Mouse (Mus musculus) 3134 (cell line): Measurements from ENCODE around the gene Mpnd.

Source experiments
- DNase-seq: peaks from one replicate; pipeline ENCODE4 v3.0.0-alpha.2; 2011; ENCODE audit warnings: low spot score; ENCODE audit not compliant: insufficient read length; ENCODE audit errors: extremely low read depth

The Mpnd gene

DNA sequence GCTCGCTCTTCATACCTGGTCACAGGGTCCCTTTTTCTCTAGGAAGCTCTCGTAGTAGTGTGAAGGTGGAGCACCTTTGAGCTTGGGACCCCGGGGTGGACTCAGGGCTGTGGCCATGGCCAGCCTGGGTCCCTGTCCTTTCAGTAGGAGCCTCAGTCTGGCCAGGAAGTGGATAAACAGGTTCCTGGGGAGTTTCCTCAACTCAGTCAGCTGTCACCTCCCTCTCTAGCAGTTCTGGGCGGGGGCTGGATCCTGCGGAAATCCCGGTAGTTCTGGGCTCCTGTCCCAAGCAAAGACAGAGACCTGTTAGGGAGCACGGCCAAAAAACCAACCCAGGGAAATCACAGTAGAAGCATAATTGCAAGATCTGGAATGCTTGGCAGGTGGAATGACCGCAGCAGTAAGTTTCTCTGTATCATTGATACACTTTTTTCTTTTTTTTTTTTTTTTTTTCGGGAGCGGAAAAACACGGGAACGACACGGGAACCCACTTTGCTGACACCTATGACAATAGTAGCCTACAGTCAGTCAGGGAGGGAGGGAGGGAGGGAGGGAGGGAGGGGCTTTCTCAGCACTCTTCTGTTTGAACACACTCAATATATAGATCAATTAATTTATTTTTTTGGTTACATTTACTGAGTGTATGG, at the start of gene Mpnd, which contains the start of gene Stap2:
TSS of gene Mpnd (plus strand) at position 297 of the 647 bp plus-strand sequence.
TSS of gene Stap2 (minus strand) at position 170 of the 647 bp plus-strand sequence.
- DNase-seq = peak; percentile 80

DNA sequence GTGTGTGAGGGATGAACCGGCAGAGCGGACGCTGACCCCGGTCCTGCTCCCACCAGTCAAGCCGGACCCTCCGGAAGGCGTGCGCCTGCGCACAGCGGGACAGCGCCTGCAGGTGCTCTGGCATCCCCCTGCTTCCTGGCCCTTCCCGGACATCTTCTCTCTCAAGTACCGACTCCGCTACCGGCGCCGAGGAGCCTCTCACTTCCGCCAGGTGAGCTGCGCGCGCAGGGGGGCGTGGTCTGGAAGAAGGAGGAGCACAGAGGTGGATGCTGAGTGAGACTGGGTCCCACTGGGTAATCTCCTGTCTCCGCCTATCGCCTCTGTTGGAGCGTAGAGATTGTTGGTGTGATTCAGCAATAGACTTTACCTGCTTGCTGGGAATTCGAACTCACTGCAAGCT, 49.4 kb upstream of the Mpnd start:
- DNase-seq = no peak

DNA sequence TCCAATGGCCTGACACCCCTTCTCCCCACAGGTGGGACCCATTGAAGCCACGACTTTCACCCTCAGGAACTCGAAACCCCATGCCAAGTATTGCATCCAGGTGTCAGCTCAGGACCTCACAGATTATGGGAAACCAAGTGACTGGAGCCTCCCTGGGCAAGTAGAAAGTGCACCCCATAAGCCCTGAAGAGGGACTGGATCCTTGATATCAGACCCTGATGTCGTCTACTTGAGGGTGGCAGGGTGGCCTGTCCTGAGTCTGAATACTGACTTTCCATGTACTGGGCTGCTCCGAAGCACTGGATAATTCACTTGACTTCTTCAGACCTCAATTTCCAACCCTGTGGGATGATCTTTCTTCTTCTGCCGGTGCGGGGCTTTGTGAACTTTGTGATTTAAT, 48.9 kb upstream of the Mpnd start:
- DNase-seq = no peak

DNA sequence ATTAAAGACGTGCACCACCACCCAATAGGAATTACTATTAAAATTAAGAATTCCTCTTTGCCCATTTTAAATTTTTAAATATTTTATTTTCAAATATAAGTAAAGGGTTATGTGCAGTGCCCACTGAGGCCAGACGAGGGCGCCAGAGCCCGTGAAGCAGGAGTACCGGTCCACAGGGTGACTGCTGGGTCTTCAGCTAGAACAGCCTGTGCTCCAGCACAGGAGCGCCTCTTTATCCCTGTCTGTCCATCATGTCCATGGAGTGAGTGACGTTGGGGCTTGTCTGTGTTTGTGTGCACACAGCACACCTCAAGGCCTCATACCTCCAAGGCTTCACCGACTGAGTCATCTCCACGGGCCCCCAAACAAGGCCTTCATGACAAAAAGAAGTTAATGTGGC, 48.3 kb upstream of the Mpnd start:
- peak; percentile 63 for DNase-seq

DNA sequence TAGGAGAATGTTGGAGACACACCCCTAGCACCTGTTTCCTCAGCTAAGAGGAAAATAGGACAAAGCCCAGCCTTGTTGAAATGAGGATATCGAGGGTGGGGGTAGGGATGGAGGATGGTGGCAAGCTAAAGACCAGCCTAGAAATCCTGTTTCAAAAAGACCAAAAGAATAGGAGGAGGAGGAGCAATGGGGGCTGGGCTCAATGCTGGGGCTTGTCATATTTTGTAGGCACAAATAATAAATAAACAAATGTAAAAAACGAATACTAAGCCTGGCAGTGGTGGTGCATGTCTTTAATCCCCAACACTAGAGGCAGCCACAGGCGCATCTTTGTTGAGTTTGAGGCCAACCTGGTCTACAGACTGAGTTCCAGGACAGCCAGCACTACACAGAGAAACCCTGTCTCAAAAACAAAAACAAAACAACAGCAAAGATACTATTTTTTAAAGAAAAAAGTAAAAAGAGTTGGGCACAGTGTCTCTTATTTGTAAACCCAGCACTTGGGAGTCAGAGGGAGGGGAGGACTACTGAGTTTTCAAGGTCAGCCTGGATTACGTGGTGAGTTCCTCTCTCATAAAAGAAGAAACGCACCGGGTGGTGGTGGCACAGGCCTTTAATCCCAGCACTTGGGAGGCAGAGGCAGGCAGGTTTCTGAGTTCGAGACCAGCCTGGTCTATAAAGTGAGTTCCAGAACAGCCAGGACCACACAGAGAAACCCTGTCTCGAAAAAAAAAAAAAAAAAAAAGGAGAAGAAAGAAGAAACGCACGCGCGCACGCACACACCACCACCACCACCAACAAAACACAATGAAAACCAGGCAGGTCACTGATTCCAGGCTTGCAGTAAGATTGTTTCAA, 47.6 kb upstream of the Mpnd start:
- DNase-seq = no peak

DNA sequence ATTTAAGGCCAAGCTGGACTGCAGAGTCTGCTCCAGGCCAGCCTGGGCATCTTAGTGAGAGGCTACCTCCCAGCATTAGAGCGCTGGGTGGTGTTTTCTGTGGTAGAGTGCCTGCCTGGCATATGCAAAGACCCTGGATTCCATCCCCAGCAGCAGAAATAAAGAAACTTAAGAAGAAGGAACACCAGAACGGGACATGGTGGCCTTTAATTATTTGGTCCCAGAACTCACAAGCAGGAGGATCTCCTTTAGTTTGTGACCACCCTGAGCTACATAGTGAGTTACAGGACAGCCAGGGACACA, 47.0 kb upstream of the Mpnd start:
- no peak for DNase-seq

DNA sequence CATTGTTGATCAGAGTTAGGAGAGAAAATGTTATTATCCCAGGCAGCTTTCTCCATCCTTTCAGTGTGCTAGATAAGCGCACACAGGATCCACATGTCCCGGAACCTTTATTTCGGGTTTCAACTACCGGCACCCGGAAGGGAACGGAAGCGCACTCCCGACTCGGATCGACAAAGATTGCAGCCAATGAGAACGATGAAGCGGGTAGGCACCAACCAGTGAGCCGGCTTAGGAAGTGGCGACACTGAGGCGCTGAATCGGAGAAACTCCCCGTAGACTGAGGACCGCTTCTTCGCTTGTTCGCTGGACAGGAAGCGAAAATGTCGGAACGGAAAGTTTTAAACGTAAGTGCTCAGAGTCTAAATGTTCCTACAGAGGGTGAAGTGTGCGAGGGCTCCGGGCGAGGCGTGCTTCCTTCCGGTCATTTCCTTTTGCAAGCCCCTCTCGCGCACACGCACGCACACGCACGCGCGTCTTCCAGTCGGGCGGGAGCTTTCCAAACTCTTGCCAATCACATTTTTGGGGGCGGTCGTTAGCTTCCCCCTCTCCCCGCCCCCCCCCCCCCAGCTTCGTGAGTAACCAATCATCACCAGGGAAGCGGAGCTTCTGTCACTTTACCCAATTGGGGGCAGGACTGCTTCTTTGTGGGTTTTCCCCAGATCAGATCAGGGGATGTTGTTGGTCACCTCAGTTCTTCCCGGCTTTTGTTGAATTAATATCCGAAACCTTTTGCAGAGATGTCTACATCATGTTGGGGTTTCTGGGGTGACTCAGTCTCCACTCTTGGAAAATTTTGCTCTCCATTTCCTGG, 46.4 kb upstream of the Mpnd start, which contains the start of gene Yju2:
TSS of gene Yju2 (plus strand) at position 182 of the 811 bp plus-strand sequence.
- peak; percentile 95 for DNase-seq

DNA sequence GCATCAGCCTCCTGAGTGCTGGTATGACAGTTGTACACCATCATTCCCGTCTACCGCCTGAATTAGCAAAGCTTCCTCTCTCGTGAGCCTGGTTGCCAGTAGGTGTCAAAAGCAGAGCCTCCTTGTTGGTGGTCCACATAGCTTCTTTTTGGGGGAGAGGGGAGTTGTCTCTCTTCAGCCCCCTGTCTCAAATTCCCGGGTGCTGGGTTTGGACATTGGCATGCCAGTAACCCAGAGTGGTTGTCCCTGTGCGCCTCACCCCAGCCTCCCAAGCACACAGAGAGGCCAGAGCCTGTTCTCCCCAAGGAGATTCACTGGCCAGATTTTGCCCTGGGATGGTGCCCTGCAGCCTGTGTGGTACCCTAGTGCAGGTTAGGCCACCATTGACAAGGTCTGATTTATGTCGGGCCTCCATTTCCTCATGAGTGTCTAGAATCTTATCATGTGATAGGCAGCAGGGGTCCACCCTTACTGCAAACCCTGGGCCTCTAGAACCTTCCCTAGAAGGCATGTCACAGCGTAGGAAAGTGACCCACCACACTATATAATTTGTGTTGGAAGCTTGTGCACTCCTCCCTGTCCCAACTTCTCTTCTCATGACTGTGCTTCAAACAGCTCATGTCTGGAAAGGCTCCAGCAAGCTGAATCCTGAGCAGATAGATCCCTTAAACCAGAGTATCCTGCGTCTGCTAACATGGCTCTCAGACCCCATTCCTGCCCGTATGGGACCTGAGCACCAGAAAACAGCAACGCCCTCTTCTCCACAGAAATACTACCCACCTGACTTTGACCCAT, 45.4 kb upstream of the Mpnd start:
- no peak for DNase-seq

DNA sequence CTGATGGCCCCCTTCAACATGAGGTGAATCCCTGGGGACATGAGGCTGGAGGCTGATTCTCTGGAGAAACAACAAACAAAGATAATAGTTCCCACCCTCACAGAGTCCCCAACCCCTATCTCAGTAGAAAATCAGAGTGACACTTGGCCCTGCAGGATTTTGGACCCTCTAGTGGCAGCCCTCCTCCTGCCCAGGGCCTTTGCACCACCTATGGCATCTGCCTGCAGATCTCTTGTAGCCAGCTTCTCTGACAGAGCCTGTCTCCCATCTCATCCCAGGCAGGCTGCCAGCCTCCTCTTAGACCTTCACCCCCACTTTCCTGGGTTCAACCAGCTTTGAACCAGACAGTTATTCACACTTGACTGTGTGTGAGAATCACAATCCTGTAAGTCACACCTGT, 44.7 kb upstream of the Mpnd start:
- DNase-seq = no peak

DNA sequence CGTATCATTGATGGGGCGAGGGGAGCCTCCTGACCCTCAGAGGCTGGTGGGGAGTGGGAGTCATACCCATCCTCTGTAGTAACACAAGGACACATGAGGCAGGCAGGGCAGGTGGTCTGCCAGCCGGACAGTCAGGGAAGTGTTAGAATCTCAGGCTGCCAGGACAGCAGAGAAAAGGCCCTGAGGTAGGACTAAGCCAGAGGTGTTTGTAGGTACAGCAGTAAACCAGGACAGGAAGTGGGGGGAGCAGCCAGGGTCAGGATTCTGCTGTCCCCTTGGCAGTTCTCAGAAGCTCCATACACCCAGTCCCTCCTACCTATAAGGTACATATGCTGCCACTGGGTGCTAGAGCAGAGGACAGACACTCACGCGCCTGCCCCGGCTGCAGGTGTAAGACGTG, 43.9 kb upstream of the Mpnd start:
- no peak for DNase-seq

DNA sequence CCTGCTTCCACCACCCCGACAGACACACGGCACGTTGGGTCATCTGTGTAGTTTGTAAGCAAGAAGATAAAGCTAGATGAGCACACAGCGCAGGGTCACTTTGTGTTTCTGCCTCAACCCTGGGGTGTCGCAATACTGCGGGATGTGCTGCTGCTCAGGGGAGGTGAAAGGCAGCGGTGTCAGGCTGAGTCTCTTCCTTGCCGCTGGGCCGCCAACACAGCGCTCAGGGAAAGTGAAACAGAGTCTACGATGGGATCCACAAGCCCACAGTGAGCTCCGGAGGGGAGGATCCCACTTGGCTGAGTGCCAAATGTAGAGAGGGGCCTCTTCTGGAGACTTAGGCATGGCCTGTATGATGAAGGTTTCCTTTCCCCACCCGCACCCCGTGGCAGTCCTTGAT, 42.3 kb upstream of the Mpnd start:
- DNase-seq = no peak

DNA sequence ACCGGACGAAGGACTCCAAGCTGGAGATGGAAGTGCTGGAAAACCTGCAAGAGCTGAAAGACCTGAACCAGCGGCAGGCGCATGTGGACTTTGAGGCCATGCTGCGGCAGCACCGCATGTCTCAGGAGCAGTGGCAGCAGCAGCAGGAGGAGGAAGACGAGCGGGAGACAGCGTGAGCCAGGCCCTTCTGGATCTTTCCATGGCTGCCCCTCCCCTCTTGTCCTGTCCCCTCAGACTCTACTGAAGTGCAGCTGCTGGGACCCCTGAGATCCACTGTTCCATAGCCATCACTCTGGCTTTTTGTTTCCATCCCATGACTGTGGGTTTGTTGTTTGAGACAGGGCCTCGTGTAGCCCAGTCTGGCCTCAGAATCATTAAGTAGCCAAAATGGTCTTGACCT, 41.0 kb upstream of the Mpnd start:
- no peak for DNase-seq

DNA sequence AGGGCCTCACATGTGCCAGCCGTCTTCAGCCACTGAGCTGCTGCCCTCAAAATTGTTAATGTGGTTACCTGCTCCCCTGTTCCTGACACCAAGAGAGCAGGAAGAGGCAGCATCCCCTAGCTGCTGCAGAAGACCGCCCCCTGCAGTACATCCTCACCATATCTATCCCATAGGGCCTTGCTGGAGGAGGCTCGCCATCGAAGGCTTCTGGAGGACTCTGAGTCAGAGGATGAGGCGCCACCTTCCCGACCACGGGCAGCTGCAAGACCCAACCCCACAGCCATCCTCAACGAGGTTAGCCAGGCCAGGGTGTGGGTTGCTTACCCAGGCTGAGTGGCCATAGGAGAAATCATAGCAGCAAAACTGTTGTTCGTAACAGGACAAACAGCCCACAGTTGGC, 40.5 kb upstream of the Mpnd start:
- no peak for DNase-seq

DNA sequence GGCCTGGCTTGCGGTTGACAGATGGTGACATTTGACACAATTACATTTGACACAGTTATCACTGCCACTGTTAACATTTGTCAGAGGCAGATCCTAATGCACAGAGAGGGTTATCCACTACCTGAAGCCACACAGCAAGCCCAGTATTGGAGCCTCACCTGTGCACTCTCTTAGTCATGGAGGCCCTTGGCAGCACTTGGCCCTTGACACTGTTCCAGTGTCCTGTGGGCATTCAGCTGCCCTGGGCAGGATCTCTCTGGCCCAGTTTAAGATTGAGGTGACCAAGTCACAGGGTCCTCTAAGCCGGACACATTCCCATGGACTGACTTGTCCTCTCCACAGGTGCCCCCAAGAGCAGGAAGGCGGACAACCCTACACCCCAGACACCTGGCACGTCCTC, 38.3 kb upstream of the Mpnd start:
- no peak for DNase-seq

DNA sequence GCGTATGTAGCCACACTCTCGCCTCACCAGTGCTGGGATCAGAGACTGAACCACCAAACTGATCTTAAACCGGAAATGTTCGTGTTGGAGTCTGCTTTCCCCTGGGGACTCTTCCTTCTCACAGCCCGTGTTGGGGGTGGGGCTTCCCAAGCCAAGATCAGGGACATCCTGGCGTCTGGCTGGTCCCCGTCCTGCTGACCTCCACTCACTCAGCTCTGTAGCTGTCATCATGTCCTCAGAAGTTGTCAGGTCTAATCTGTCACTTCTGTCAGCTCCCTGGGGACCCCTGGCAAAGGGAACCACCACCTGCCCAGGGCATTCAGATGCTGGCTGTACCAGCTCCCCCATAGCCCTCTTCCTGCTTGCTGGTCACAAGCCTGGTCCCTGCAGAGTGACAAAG, 37.3 kb upstream of the Mpnd start:
- DNase-seq = no peak

DNA sequence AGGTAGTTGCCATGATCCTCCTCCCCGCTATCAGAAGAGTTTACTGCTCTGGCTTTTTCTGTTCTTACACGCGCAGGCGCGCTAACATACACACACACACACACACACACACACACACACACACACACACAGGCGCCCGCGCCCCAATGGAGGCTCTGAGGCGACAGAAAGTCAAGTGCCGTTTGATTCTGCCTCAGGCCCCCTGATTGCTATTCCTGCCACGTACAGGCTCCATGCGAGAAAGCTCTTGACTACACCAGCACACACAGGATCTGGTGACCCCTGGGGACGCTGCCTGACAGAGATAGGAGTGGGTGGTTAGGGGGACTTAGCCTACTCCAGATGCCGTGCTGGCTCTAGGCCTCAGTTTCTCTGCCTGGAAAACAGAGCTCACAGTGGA, 36.0 kb upstream of the Mpnd start:
- no peak for DNase-seq

DNA sequence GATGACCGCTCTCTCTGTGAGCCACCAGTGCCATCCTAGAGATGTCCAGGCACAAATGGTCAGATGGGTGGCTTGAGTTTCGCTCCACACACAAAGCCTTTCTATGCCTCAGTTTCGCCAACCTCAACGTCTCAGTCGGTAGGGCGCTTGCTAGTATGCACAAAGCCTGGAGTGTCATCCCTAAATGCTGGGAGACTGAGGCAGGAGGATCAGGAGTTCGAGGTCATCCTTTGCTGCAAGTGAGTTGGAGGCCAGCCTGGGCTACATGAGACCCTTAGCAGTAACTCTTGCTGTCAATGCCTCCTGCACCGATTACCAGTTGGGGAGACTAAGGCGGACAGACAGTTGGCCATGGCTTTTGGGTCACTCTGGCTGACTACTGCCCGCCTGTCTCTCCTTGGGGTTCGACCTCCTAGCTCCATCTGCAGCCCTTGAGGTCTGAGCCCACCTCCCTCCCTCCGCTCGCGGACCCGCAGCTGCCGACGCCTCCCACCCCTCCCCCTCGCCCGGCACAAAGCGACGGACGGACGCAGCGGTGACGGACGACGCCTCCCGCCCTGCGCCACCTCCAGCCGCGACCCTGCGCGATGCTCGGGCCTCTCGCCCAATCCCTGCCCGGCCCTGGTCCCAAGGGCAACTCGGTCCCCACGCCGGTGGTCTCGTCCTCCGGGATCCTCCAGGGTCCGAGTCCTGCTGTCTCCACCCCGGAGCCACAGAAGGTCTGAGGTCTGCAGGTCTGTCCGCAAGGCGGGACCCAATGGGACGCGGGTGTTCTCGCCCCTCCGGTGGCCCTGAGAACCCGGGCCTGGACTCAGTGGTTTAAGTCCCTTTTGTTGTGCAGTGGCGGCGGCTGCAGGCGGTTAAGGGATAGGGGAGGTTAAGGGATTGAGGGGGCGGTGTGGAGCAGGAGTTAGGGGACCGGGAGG, 35.3 kb upstream of the Mpnd start, which contains the start of gene Shd:
TSS of gene Shd (plus strand) at position 502 of the 926 bp plus-strand sequence.
- no peak for DNase-seq

DNA sequence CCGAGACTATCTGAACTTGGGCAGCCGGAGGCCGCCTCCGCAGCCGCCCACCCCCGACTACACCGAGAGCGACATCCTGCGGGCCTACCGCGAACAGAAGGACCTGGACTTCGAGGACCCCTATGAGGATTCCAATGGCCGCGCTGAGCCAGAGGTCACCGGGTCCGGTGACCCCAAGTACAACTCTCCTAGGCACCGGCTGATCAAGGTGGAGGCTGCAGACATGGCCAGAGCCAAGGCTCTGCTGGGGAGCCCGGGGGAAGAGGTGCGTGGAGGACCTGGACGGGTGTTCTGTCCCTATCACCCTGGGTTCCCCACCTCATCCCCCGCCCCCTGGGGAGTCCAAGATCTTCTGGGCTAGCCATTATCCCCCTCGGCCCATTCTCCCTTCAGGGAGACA, 34.1 kb upstream of the Mpnd start:
- DNase-seq = no peak

DNA sequence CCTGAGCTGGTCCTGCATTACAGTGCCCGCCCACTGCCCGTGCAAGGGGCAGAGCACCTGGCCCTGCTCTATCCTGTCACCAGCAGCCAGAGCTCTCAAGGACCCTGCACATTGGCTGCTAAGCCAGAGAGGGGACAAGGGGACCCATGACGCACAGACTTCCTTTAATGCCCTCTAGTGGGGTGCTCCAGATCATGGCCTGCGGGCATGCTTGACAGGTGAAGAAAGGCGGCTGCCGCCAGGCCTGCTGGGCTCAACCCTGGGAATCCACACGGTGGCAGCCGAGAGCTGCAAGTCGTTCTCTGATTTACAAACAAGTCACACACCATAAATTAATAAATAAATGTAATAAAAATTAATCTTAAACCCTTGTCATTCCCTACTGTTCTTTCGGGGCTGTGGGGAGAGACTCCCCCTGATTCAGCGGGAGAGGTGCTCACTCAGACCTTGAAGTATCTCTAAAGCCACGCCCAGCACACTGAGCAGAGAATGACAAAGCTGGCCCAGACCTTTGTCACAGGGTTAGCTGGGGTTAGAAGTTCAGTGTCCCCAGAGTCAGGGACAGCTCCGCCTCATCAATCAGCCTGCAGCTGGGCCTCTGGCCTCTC, 29.2 kb upstream of the Mpnd start:
- peak; percentile 78 for DNase-seq
